Mouse (Mus musculus) limb, embryonic 14.5 days (tissue): ENCODE data around the gene Klrc3. TPM values are rescaled to one million over a fixed set of nuclear protein-coding genes. Genes with fewer than 3 reads are reported as not detected.
"Not testable (repeated sequence)": the region's sequence is repeated elsewhere in the genome, so short reads cannot be mapped to it uniquely, and the experiment has no call there.

Experiments used
- ATAC-seq: fragments of 200-750 bp; cut with Nextera tagmentation; 2 replicates; pipeline ENCODE4 v1.8.0; 2017; ENCODE audit warnings: low read depth, moderate number of reproducible peaks, moderate TSS enrichment; ENCODE audit not compliant: low FRiP score
- DNase-seq: peaks from one replicate; pipeline ENCODE4 v3.0.0-alpha.2; 2015; ENCODE audit warnings: low spot score
- H3K27ac ChIP-seq: fragments of 300-500 bp; sonication (generic); replicated peaks from 2 replicates; pipeline ENCODE4 v1.5.1; 2014; ENCODE audit warnings: low read depth, mild to moderate bottlenecking, low read length, moderate library complexity, mixed read lengths
- H3K27me3 ChIP-seq: fragments of 300-500 bp; sonication (generic); 2 replicates; pipeline ENCODE4 v1.6.1; 2014; ENCODE audit warnings: low read length, mixed read lengths; ENCODE audit not compliant: control insufficient read depth, insufficient read depth
- H3K36me3 ChIP-seq: fragments of 300-500 bp; sonication (generic); 2 replicates; pipeline ENCODE4 v1.6.1; 2014; ENCODE audit warnings: mild to moderate bottlenecking, low read length, moderate library complexity, mixed read lengths; ENCODE audit not compliant: control insufficient read depth, insufficient read depth
- H3K4me1 ChIP-seq: fragments of 300-500 bp; sonication (generic); 2 replicates; pipeline ENCODE4 v1.6.1; 2014; ENCODE audit warnings: antibody characterized with exemption, low read length, mixed read lengths; ENCODE audit not compliant: control insufficient read depth, insufficient read depth
- H3K4me2 ChIP-seq: fragments of 300-500 bp; sonication (generic); replicated peaks from 2 replicates; pipeline ENCODE4 v1.6.1; 2014; ENCODE audit warnings: low read depth, mild to moderate bottlenecking, low read length, moderate library complexity; ENCODE audit not compliant: severe bottlenecking
- H3K4me3 ChIP-seq: fragments of 300-500 bp; sonication (generic); replicated peaks from 2 replicates; pipeline ENCODE4 v1.5.1; 2014; ENCODE audit warnings: low read length
- H3K9ac ChIP-seq: fragments of 300-500 bp; sonication (generic); 2 replicates; pipeline ENCODE4 v1.6.1; 2014; ENCODE audit warnings: mild to moderate bottlenecking, low read depth, low read length, moderate library complexity; ENCODE audit not compliant: severe bottlenecking
- H3K9me3 ChIP-seq: fragments of 300-500 bp; sonication (generic); 2 replicates; pipeline ENCODE4 v1.6.1; 2016; ENCODE audit warnings: low read length; ENCODE audit not compliant: control insufficient read depth
- POLR2A ChIP-seq: fragments of 200-500 bp; IDR thresholded peaks from 2 replicates; pipeline ENCODE4 v1.8.0; 2012; ENCODE audit warnings: inconsistent platforms, mild to moderate bottlenecking, moderate library complexity, borderline replicate concordance; ENCODE audit not compliant: insufficient read depth, insufficient read length; ENCODE audit errors: extremely low read depth
- WGBS: fragments of 180-500 bp; shearing (Covaris S2); extraction: QIAGEN DNeasy Blood & Tissue Kit; methylation state at CpG from one replicate; pipeline ENCODE4 v1.1.7; 2014; 5-methylcytosine and 5-hydroxymethylcytosine counted together
- polyA plus RNA-seq, 2 experiments: library from polyadenylated mRNA; depleted of rRNA in 1 of 2; stranded (reverse) in 1 of 2; unstranded in 1 of 2; fragments of >200 nt; fragmentation: Nextera tagmentation in 1 of 2; extraction: Ambion mirVana in 1 of 2; gene quantifications; 2 replicates each; pipeline versions ENCODE4 v1.2.1 to v1.2.3; 2012 to 2014

Gene Klrc3
- polyA plus RNA-seq (2012; rRNA removed): not detected in 2 replicates
- not detected in 2 replicates for polyA plus RNA-seq (2014; fragmentation: Nextera tagmentation; extraction: Ambion mirVana)

GRCm38 (mm10) chr6:129643237-129643636 is at the start of gene Klrc3:
Gene Klrc3 (minus strand): TSS chr6:129643337.
- not testable (repeated sequence) for H3K27me3 ChIP-seq, H3K9ac ChIP-seq, H3K4me2 ChIP-seq, DNase-seq, H3K27ac ChIP-seq, H3K4me1 ChIP-seq, H3K36me3 ChIP-seq, H3K4me3 ChIP-seq, ATAC-seq, H3K9me3 ChIP-seq
- 80% methylated on average over 3 of the region's 3 CpGs for WGBS

GRCm38 (mm10) chr6:129691436-129691835 is 48.3 kb upstream of the Klrc3 start:
- H3K4me2 ChIP-seq, H3K4me3 ChIP-seq: not testable (repeated sequence)
- 75% methylated on average over 10 of the region's 10 CpGs for WGBS

GRCm38 (mm10) chr6:129680379-129680778 is 37.2 kb upstream of the Klrc3 start:
- Histone ChIP-seq H3K4me3 (no peak overlapping the region), H3K36me3 (no peaks in the 10 kb centered on the region), H3K4me2 (no peak overlapping the region), H3K9me3 (no peaks in the 10 kb centered on the region), H3K9ac (no peak overlapping the region), H3K4me1 (no peaks in the 10 kb centered on the region), H3K27me3 (no peaks in the 10 kb centered on the region), H3K27ac (no peak overlapping the region)
- TF ChIP-seq POLR2A: no peak
- WGBS: 76% methylated on average over 1 of the region's 1 CpGs
- no peak for DNase-seq
- no peak for ATAC-seq

More at GRCm38 (mm10) chr6:129691436-129691835, 48.3 kb upstream of the Klrc3 start:
- not testable (repeated sequence) for H3K9ac ChIP-seq, H3K27ac ChIP-seq, H3K9me3 ChIP-seq, H3K36me3 ChIP-seq, H3K4me1 ChIP-seq, DNase-seq, ATAC-seq, H3K27me3 ChIP-seq

- Histone ChIP-seq H3K4me2 (no peak within 1 kb of the TSS), H3K4me3 (no peak within 1 kb of the TSS), H3K27me3 (no peaks in the 10 kb centered on the region), H3K4me1 (no peaks in the 10 kb centered on the region), H3K36me3 (no peaks in the 10 kb centered on the region), H3K9me3 (no peaks in the 10 kb centered on the region), H3K9ac (no peak within 1 kb of the TSS), H3K27ac (no peak within 1 kb of the TSS)
- 82% methylated on average over 3 of the region's 3 CpGs for WGBS
- no peak for ATAC-seq
- no peak for TF ChIP-seq POLR2A
- no peak for DNase-seq
Measured at GRCm38 (mm10) chr6:129678873-129679272, 35.7 kb upstream of the Klrc3 start, which contains the start of gene Klrc1. Gene Klrc1 (minus strand): TSS chr6:129678973.

GRCm38 (mm10) chr6:129661301-129661700 is 18.2 kb upstream of the Klrc3 start:
- no CpG with 5 or more reads among the region's 3 CpGs for WGBS

GRCm38 (mm10) chr6:129660589-129660988 is 17.5 kb upstream of the Klrc3 start, which contains the start of gene Klrc2:
Gene Klrc2 (minus strand): TSS chr6:129660689.
- WGBS: 76% methylated on average over 4 of the region's 4 CpGs
- not testable (repeated sequence) for H3K4me3 ChIP-seq

More at GRCm38 (mm10) chr6:129661301-129661700, 18.2 kb upstream of the Klrc3 start:
- ATAC-seq, H3K9me3 ChIP-seq, DNase-seq, H3K9ac ChIP-seq, H3K4me1 ChIP-seq, H3K4me3 ChIP-seq, H3K36me3 ChIP-seq, H3K27ac ChIP-seq, H3K27me3 ChIP-seq, H3K4me2 ChIP-seq: not testable (repeated sequence)

GRCm38 (mm10) chr6:129644054-129644453 is 917 bp upstream of the Klrc3 start:
- not testable (repeated sequence) for H3K4me1 ChIP-seq, ATAC-seq, H3K27me3 ChIP-seq, H3K27ac ChIP-seq, H3K36me3 ChIP-seq, H3K9ac ChIP-seq, H3K4me2 ChIP-seq, H3K9me3 ChIP-seq, DNase-seq, H3K4me3 ChIP-seq
- WGBS: 60% methylated on average over 1 of the region's 3 CpGs

More at GRCm38 (mm10) chr6:129660589-129660988, 17.5 kb upstream of the Klrc3 start, which contains the start of gene Klrc2:
- ATAC-seq, H3K9me3 ChIP-seq, DNase-seq, H3K9ac ChIP-seq, H3K27ac ChIP-seq, H3K4me1 ChIP-seq, H3K27me3 ChIP-seq, H3K4me2 ChIP-seq, H3K36me3 ChIP-seq: not testable (repeated sequence)

GRCm38 (mm10) chr6:129631046-129631445 is 12.1 kb downstream of the Klrc3 start:
- ATAC-seq, H3K4me1 ChIP-seq, H3K4me2 ChIP-seq, H3K9ac ChIP-seq, DNase-seq, H3K4me3 ChIP-seq, H3K9me3 ChIP-seq, H3K27ac ChIP-seq, H3K36me3 ChIP-seq, H3K27me3 ChIP-seq: not testable (repeated sequence)
- 71% methylated on average over 2 of the region's 2 CpGs for WGBS
